Mouse (Mus musculus) ovary, adult 10 weeks (tissue): ENCODE results near the gene Apbb2. TPM values are rescaled to one million over a fixed set of nuclear protein-coding genes. Genes with fewer than 3 reads are reported as not detected.

Source experiments
- polyA plus RNA-seq: library from polyadenylated mRNA; stranded (reverse); fragments of 350-450 nt; fragmentation: Illumina TruSeq; extraction: RNeasy Lipid Tissue Mini Kit (QIAGEN cat#74804); gene quantifications from one replicate; pipeline ENCODE4 v1.2.3, GENCODE M21; 2014

Gene Apbb2
- 21.2 TPM for polyA plus RNA-seq

DNA sequence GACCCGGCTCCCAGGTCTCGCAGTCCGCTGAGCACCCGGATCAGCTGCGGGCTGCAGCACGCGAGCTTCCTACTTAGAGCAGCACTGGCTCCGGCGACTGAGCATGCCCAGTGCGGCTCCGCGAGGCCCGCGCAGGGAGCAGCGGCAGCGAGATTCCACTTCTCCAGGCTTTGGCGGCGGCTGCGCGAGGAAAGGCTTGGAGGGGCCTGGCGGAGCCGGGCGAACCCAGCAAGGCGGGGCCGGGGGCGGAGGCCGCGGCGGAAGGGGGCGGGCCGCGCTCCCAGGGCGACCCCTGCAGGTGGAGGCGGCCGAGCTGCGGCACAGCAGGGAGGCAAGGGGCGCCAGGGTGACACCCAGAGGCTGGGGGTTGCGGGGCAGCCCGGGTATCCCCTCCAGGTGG is at the start of gene Apbb2:
Apbb2 (minus strand) TSS at position 188 of the 400 bp plus-strand sequence.

DNA sequence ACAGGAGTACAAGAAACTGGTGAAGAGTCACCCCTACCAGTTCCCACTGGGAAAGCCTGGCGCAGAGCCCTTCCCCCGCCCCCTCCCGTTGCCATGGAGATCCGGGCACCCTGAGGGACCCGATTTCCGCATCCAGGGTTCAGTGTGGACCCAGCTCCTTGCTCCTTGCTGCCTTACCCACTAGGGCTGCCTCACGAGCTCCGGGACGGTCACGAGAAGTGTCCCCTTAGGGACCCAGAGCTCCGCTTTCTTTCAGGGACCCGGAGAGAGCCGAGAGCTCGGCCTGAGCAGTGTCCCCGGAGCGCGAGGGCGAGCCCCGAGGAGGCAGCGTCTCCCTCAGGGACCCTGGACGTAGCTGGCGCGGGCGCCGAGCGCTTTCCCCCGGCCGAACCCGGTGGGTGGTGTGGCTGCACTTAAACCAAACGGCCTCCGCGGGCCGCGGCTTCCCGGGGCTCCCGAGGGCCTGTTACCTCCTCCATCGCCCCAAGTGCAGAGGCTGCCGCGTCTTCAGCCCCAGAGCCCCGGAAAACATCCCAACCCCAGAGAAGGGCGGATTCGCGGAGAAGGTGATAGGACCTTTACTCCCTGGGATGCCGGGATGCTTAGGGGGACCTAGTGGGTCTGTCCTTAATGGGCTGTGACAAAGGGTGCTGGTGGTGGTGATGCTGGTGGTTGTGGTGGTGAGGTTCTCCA is 358.7 kb downstream of the Apbb2 start, which contains the start of gene Nsun7:
Nsun7 (plus strand) TSS at position 142 of the 693 bp plus-strand sequence.

Other genes starting within 250 kb of the Apbb2 start
- gene Uchl1, start 57.3 kb upstream of the Apbb2 start, polyA plus RNA-seq = 5.8 TPM
- 22.9 TPM for gene Limch1, start 127.0 kb upstream of the Apbb2 start, polyA plus RNA-seq